Mouse (Mus musculus) retina, adult 2 months (tissue): Measurements from ENCODE around the gene Tef.

Experiments
- DNase-seq: peaks from one replicate; pipeline ENCODE4 v3.0.0-alpha.2; 2012; ENCODE audit warnings: low read depth, low spot score

Tef gene

DNA sequence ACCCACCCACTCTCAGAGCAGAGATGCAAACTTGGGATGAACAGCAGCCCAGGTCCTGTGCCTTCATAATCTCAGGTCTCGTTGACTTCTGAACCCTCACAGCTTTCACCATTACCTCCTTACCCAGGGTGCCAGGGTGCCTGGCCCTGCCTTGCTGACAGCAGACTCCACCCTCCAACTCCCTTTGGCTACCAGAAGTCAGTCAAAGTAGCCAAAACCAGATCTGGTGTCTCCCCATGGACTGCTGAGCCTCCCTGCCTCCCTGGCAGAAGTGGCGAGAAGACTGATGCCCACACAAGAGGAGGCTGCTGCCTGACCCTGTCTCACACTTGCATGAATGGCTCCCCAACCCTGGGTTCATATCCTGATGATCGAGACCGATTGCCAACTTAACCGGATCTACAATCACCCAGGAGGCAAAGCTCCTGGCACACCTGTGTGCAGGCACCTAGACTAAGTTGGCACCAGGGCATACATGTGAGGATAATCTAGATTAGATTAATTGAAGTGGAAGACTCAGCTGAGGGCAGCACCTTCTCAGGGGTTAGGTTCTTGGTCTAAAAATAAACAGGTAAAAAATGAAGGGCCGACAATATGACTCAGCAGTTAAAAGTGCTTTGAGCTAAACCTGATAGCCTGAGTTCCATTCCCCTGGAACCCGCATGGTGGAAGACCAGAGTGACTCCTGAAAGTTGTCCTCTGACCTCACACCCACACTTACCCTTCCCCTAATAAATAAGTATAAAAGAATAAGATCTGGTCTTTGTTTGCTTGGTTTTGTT, 26.4 kb downstream of the Tef start:
- no peak for DNase-seq

DNA sequence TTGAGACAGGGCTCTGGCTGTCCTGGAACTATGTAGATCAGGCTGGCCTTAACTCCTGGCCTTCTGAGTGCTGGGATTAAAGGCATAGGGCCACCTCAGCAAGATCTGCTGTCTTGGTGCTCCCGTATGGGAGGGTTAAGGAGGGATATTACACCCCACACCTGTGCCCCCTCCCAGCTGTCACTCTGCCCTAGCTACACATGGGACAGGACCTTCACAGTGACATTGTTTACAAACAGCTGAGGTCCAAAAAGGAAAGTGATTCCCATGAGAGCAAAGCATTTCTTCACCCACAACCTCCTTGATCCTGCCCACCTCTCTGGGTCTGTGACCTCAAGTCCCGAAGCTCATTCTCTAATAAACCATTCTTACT, 27.0 kb downstream of the Tef start:
- DNase-seq = no peak

- no peak for DNase-seq
These were observed 28.3 kb downstream of the Tef start for GRCm38 (mm10) chr15:81830530-81830929.

GRCm38 (mm10) chr15:81831136-81831825, 29.1 kb downstream of the Tef start:
- peak; percentile 88 for DNase-seq

DNA sequence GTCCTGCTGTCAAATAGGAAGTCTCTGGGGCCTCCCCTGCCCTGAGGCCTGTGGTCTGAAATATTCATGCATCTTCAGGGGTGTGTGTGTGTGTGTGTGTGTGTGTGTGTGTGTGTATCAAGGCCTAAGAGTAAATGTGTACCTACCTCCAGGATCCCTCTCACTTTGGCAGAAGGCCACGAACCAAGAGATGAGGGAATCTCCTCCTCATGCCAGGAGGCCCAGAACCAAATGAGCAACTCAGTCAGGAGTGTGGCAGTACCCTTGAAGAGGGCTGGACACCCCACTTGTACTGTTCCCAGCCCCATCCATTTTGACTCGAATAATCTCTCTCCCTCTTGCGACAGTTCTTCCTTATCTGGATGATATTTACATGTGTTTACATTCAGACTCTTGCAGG, 30.0 kb downstream of the Tef start:
- DNase-seq = no peak

- no peak for DNase-seq
These were observed 31.3 kb downstream of the Tef start for GRCm38 (mm10) chr15:81833481-81833880.

GRCm38 (mm10) chr15:81834171-81834841, 32.1 kb downstream of the Tef start:
- no peak for DNase-seq

- no peak for DNase-seq
These were observed 33.0 kb downstream of the Tef start for GRCm38 (mm10) chr15:81835007-81835880.

- peak; percentile 54 for DNase-seq
These were observed 34.1 kb downstream of the Tef start for GRCm38 (mm10) chr15:81836124-81836821.

DNA sequence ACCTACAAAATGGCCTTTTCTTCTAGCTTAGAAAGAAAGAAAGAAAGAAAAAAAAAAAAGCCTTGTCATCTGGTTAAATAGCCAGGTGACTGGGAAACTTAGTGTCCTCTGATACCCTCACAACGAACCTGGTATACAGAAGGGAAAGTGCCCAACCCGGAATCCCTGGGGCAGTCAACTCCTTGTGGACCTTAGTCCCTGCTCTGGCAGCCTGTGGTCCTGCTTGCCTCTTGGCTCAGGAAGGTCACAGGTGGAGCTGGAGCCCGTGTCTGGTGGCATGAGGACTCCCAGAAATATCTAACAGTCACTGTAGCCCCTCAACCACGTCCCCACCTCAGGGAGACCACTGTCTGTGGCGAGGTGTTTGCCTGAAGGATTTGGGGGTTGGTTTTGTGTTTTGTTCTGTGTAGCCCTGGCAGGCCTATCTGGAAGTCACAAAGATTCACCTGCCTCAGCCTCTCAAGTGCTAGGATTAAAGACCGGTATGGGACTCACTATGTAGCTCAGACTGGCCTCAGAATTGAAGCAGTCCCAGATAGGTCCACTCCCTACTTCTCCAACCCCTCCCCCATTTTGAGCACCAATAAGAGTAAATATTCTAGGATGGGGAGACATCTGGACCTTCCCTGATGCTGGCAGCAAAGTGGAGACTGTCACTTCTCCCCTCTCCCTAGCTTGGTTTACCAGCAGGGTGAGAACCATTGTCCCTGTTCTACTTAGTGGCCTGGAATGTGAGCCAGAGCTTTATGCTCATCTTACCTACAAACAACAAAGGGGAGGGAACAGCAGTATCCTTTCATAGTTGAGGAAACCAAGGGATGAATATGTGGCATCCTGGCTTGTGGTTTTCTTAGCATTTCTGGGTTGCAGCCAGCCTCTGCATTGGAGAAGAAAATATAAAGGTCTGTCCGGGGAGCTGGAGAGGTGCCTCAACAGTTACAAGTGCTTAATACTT, 35.0 kb downstream of the Tef start:
- DNase-seq = no peak

GRCm38 (mm10) chr15:81838554-81839235, 36.5 kb downstream of the Tef start:
- no peak for DNase-seq

- DNase-seq = no peak
These were observed 37.4 kb downstream of the Tef start for GRCm38 (mm10) chr15:81839634-81840033.

DNA sequence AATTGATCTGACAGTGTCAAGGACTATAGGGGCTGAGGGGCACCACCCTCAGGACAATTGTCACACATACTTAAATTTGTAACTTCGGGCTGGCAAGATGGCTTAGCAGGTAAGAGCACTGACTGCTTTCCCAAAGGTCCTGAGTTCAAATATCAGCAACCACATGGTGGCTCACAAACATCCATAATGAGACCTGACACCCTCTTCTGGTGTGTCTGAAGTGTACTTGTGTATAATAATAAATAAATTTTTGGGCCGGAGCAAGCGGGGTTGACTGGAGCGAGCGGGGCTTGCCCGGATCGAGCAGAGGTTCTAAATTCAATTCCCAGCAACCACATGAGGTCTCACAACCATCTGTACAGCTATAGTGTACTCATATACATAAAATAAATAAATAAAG, 38.1 kb downstream of the Tef start:
- DNase-seq = no peak

GRCm38 (mm10) chr15:81842275-81842674, 40.1 kb downstream of the Tef start:
- DNase-seq = no peak

DNA sequence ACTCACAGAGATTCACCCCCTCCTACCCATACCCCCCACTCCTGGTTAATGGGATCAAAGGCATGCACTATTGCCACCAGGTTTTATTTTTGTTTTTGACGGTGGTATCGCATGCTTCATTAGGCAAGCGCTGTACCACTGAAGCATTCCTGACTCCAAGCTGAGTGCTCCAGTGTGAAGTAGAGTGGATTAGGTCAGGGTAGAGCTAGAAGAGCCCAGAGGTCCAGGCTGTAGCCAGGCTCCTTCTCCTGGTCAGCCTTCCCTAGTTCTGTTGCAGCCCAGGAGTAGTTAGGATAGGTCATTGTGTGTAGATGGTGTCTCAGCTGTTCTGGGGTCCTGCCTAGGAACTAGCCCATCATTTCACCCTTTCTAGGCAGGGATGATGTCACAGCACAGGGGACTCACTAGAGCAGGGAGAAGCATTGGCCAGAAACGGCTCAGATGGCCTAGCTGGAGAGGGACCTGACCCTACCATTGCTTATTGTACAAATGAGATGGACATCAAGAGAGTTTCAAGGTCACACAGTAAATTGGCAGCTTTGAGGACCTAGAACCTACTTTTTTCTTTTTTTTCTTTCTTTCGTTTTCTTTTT, 42.9 kb downstream of the Tef start:
- DNase-seq = no peak

GRCm38 (mm10) chr15:81845724-81846123, 43.5 kb downstream of the Tef start:
- no peak for DNase-seq

DNA sequence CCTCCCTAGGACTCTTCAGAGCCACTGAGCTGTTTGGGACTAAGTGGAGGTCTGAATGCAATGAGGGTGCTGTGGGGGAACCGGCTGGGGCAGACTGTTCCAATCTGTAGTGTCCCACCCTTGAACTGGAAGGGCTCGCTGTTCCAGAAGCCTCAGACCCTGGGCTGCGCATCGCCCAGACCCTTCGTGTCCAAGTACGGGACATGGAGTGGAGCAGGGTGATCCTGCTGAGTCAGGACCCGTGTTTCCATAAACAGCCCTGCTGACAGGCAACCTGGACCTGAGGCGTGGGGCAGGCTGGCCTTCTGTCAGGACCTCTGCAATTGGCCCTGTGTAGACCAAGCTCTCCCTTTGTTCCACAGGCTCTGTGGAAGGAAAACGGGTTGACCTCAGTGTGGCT, 44.5 kb downstream of the Tef start:
- DNase-seq = no peak

- DNase-seq = no peak
These were observed 44.9 kb downstream of the Tef start for GRCm38 (mm10) chr15:81847161-81847560.

DNA sequence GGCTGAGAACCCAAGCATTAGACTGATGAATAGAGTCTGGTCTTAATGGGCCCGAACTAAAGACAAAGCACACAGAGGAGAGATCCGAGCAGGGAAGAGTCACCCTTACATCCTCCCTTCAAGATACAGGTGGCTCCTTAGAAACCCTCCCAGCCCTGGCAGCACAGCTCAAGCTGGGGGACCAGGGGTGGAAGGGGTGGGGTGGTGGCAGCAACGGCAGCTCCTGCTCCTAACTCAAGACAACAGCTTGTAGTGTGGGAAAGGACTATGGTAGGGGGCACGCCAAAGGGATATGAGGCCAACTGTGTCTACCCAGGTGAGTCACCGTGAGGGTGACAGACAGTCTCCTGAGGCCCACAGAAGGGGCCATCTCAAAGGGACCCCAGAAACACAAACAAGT, 45.6 kb downstream of the Tef start:
- DNase-seq = no peak
